Mouse (Mus musculus) CH12.LX (cell line): ENCODE measurements around the gene Gm20683. TPM values are rescaled to one million over a fixed set of nuclear protein-coding genes. Genes with fewer than 3 reads are reported as not detected.

Experiments
- DNase-seq: peaks from one replicate; pipeline ENCODE4 v3.0.0-alpha.2; 2013; ENCODE audit errors: extremely low read depth
- H3K27ac ChIP-seq: 2 replicates; pipeline ENCODE4 v1.5.1; 2012; ENCODE audit warnings: low read depth, mild to moderate bottlenecking, control low read depth, moderate library complexity; ENCODE audit not compliant: insufficient read depth
- H3K27me3 ChIP-seq: replicated peaks from 2 replicates; pipeline ENCODE3; 2012; ENCODE audit warnings: inconsistent platforms
- H3K36me3 ChIP-seq, 2 experiments: replicated peaks in 1 of 2; 2 replicates each; pipeline versions ENCODE3 to v1.6.1; 2012; ENCODE audit warnings: inconsistent platforms in 1 of 2, low read length in 1 of 2, mild to moderate bottlenecking in 1 of 2, mixed read lengths in 1 of 2, moderate library complexity in 1 of 2; ENCODE audit not compliant: control insufficient read depth in 1 of 2, insufficient read depth in 1 of 2
- H3K4me1 ChIP-seq, 2 experiments: 2 replicates each; pipeline ENCODE4 v1.6.1; 2012; ENCODE audit warnings: inconsistent platforms in 1 of 2, moderate library complexity in 1 of 2; ENCODE audit not compliant: insufficient read depth in 2 of 2, control insufficient read depth in 1 of 2
- H3K4me2 ChIP-seq: 2 replicates; pipeline ENCODE4 v1.6.1; 2012; ENCODE audit warnings: low read depth, mild to moderate bottlenecking, control low read depth; ENCODE audit not compliant: poor library complexity, insufficient read depth, severe bottlenecking
- H3K4me3 ChIP-seq, 3 experiments: fragments of 150-350 bp in 1 of 3; sonication (generic) in 1 of 3; replicated peaks in 1 of 3; 2 replicates each; pipeline versions ENCODE3 to v1.5.1; 2011 to 2012; ENCODE audit warnings: low read depth in 2 of 3, low read length in 2 of 3, mild to moderate bottlenecking in 2 of 3, moderate library complexity in 2 of 3, control low read depth in 1 of 3, improper control_type of control experiment in 1 of 3, inconsistent platforms in 1 of 3, mixed read lengths in 1 of 3; ENCODE audit not compliant: poor library complexity in 1 of 3
- H3K79me2 ChIP-seq: replicated peaks from 2 replicates; pipeline ENCODE4 v1.6.1; 2012; ENCODE audit warnings: mild to moderate bottlenecking, moderate library complexity; ENCODE audit not compliant: control insufficient read depth, poor library complexity, insufficient read depth, severe bottlenecking; ENCODE audit errors: extremely low read depth
- H3K9ac ChIP-seq: 2 replicates; pipeline ENCODE4 v1.6.1; 2012; ENCODE audit warnings: low read depth, mild to moderate bottlenecking, control low read depth, moderate library complexity; ENCODE audit not compliant: insufficient read depth
- H3K9me3 ChIP-seq: replicated peaks from 2 replicates; pipeline ENCODE3; 2012; ENCODE audit warnings: low read length, inconsistent platforms, mixed read lengths
- BHLHE40 ChIP-seq: IDR thresholded peaks from 2 replicates; pipeline ENCODE4 v1.6.1; 2011; ENCODE audit warnings: mild to moderate bottlenecking, low read depth, low read length, improper control_type of control experiment
- CHD2 ChIP-seq: IDR thresholded peaks from 2 replicates; pipeline ENCODE4 v1.6.1; 2011; ENCODE audit warnings: low read length, improper control_type of control experiment
- CTCF ChIP-seq, 2 experiments: IDR thresholded peaks in 1 of 2; conservative IDR thresholded peaks in 1 of 2; 2 replicates each; pipeline ENCODE4 v1.5.1; 2011 to 2012; ENCODE audit warnings: low read depth in 2 of 2, low read length in 2 of 2, improper control_type of control experiment in 1 of 2, inconsistent platforms in 1 of 2, mild to moderate bottlenecking in 1 of 2, moderate library complexity in 1 of 2
- E2F4 ChIP-seq: IDR thresholded peaks from 2 replicates; pipeline ENCODE4 v1.6.1; 2011; ENCODE audit warnings: low read depth, low read length, improper control_type of control experiment; ENCODE audit not compliant: insufficient replicate concordance
- ELF1 ChIP-seq: IDR thresholded peaks from 2 replicates; pipeline ENCODE4 v1.6.1; 2014; ENCODE audit warnings: low read depth, mild to moderate bottlenecking, inconsistent platforms, low read length, improper control_type of control experiment
- GABPA ChIP-seq: IDR thresholded peaks from 2 replicates; pipeline ENCODE4 v1.6.1; 2012; ENCODE audit warnings: low read depth, low read length, improper control_type of control experiment, inconsistent platforms; ENCODE audit not compliant: insufficient replicate concordance
- IRF4 ChIP-seq: IDR thresholded peaks from 2 replicates; pipeline ENCODE4 v1.6.1; 2014; ENCODE audit warnings: low read depth, mild to moderate bottlenecking, inconsistent platforms, low read length, improper control_type of control experiment
- MAFK ChIP-seq: IDR thresholded peaks from 2 replicates; pipeline ENCODE4 v1.6.1; 2011; ENCODE audit warnings: low read length, improper control_type of control experiment; ENCODE audit not compliant: insufficient replicate concordance
- MAZ ChIP-seq: IDR thresholded peaks from 2 replicates; pipeline ENCODE4 v1.6.1; 2012; ENCODE audit warnings: low read depth, mild to moderate bottlenecking, inconsistent platforms, low read length, improper control_type of control experiment, moderate library complexity
- MXI1 ChIP-seq: IDR thresholded peaks from 2 replicates; pipeline ENCODE4 v1.6.1; 2011; ENCODE audit warnings: mild to moderate bottlenecking, low read depth, low read length, improper control_type of control experiment
- PAX5 ChIP-seq: IDR thresholded peaks from 2 replicates; pipeline ENCODE4 v1.6.1; 2012; ENCODE audit warnings: low read length, inconsistent platforms, mixed read lengths
- RAD21 ChIP-seq: IDR thresholded peaks from 2 replicates; pipeline ENCODE4 v1.6.1; 2011; ENCODE audit warnings: low read depth, mild to moderate bottlenecking, low read length, improper control_type of control experiment, moderate library complexity
- RCOR1 ChIP-seq: conservative IDR thresholded peaks from 2 replicates; pipeline ENCODE4 v1.6.1; 2012; ENCODE audit warnings: low read depth, mild to moderate bottlenecking, inconsistent platforms, low read length, improper control_type of control experiment
- SIN3A ChIP-seq: IDR thresholded peaks from 2 replicates; pipeline ENCODE4 v1.6.1; 2012; ENCODE audit warnings: low read length, improper control_type of control experiment, inconsistent platforms
- SMC3 ChIP-seq: IDR thresholded peaks from 2 replicates; pipeline ENCODE4 v1.6.1; 2011; ENCODE audit warnings: low read depth, low read length, improper control_type of control experiment
- UBTF ChIP-seq: IDR thresholded peaks from 2 replicates; pipeline ENCODE4 v1.6.1; 2012; ENCODE audit warnings: low read depth, mild to moderate bottlenecking, inconsistent platforms, low read length, improper control_type of control experiment, moderate library complexity
- dilution Hi-C: fragments of 300-500 bp; cut with MboI; formaldehyde crosslinking; loops from 2 replicates; pipeline ENCODE4 v1.14.3; 2020; ENCODE audit warnings: low sequenced_read_pairs; ENCODE audit not compliant: extremely low pct_unique_long_range_greater_than_20kb, extremely low pct_ligation_motif_present
- in situ Hi-C: fragments of 300-500 bp; cut with MboI; formaldehyde crosslinking; loops from 3 replicates; pipeline ENCODE4 v1.14.3; 2019; ENCODE audit warnings: low sequenced_read_pairs, low pct_ligation_motif_present, low pct_unique_long_range_greater_than_20kb, mixed read lengths
- polyA plus RNA-seq: library from polyadenylated mRNA; unstranded; fragments of >175 nt; gene quantifications from 2 replicates; pipeline ENCODE4 v1.2.1, GENCODE M21; 2012; ENCODE audit warnings: low read depth; ENCODE audit not compliant: insufficient read length
- total RNA-seq, 2 experiments: library from RNA; depleted of rRNA; stranded (reverse); fragments of 300-350 nt in 1 of 2; fragments of >200 nt in 1 of 2; gene quantifications; 2 replicates each; pipeline ENCODE4 v1.2.3; 2012 to 2014

Gm20683 gene
- total and polyA plus RNA-seq, 3 experiments, result 1.3 to 4.8 (median 3.8) TPM

DNA sequence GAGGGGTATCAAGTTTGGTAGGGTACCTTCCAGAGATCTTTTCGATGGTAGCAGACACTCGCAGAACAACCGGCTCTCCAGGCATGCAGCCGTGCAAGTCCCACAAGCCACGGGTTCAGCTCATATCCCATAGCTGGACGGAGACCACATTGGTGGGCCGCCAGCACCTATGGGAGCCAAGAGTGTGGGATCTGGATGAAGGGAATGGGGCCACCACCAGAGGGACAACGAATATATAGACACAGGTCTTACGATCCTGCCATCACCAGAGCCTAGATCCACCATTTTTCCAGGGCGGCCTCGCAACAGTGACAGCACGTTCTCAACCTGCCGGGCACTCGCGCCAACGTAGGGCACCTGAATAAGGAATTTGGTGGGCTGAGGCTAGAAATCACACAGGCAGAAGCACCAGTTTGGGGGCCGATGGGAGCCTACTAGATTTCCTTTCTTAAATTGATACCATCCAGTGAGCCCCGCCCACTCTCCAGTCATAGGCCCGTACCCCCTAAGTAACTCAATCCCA is 50.2 kb downstream of the Gm20683 start:
- H3K9ac ChIP-seq, result peak overlapping the region; percentile 42
- dilution Hi-C loops (no loop called here), in situ Hi-C loops (loop anchor here (10.0 kb wide), 1 partner anchor 57 kb away; the partner anchor contains the start of gene Mslnl)
- peak overlapping the region; percentile 67 to 83 (median 76) for H3K4me3 ChIP-seq
- H3K79me2 ChIP-seq, result 0 out of 2 replicates have a peak, but pooled peaks cover 3% of the 10 kb centered on the region
- no peak overlapping the region for H3K27ac ChIP-seq
- H3K4me2 ChIP-seq, result peak overlapping the region; percentile 71
- DNase-seq, result no peak
- peaks cover 17 to 50% of the 10 kb centered on the region in 2 experiments for H3K36me3 ChIP-seq
- H3K27me3 ChIP-seq, result no peaks in the 10 kb centered on the region
- peaks cover 14 to 29% of the 10 kb centered on the region in 2 experiments for H3K4me1 ChIP-seq
- H3K9me3 ChIP-seq, result no peaks in the 10 kb centered on the region
- TF ChIP-seq UBTF (no peak), RCOR1 (no peak), SIN3A (no peak), MAZ (no peak)
- TF ChIP-seq, all 38 proteins: peak for 0

DNA sequence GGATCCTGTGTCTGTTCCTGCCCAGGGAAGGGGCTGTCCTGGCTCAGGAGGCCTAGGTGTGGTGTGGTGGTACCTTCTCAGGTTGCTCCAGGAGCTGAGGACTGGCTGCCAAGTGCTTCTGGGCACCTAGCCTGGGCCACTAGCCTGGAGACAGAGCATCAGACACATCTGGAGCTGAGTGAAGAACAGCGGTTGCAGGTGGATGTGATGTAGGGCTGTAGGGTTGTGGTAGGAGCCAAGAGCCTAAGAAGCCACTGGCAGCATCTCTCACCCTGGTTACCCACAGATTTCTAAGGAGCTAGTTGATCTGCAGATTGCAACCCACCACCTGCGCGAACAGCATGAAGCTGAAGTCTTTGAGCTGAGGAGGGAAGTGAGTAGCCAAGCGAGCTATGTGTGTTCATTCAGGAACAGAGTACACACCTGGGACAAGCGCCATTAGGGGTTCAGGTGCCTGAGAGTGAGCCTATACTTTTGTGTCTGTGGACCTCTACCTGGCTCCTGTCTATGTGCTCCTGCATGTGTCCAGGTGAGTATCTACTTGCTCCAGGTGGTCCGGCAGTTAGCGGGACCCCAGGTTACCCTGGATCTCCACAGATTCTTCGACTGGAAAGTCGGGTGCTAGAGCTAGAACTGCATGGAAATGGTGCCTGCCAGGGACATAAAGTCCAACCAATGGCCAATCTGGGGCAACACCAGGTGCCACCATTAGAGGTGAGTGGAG is 54.6 kb downstream of the Gm20683 start:
- no peak for DNase-seq
- Histone ChIP-seq H3K27ac (no peak overlapping the region), H3K9me3 (no peaks in the 10 kb centered on the region), H3K79me2 (0 out of 2 replicates have a peak, but pooled peaks cover 3% of the 10 kb centered on the region), H3K9ac (no peak overlapping the region), H3K4me2 (no peak overlapping the region), H3K4me1 (peaks cover 7 to 27% of the 10 kb centered on the region in 2 experiments), H3K36me3 (peaks cover 41 to 70% of the 10 kb centered on the region in 2 experiments), H3K4me3 (no peak overlapping the region), H3K27me3 (no peaks in the 10 kb centered on the region)
- dilution Hi-C loops, result no loop called here
- in situ Hi-C loops, result no loop called here
- TF ChIP-seq CHD2 (no peak), GABPA (no peak), PAX5 (no peak), BHLHE40 (no peak), ELF1 (no peak)

GRCm38 (mm10) chr17:25786280-25786679 is 55.3 kb downstream of the Gm20683 start, which contains the start of gene Ccdc78:
Gene Ccdc78 (plus strand): TSS chr17:25786580.
- Histone ChIP-seq H3K4me2 (peak within 1 kb of the TSS; percentile 52), H3K4me1 (peaks cover 7 to 25% of the 10 kb centered on the region in 2 experiments), H3K4me3 (peak within 1 kb of the TSS; percentile 65 to 81 (median 73)), H3K27ac (peak within 1 kb of the TSS; percentile 50; the same call in 1 of the 2 replicates), H3K36me3 (peaks cover 48 to 76% of the 10 kb centered on the region in 2 experiments), H3K79me2 (0 out of 2 replicates have a peak, but pooled peaks cover 3% of the 10 kb centered on the region), H3K9me3 (no peaks in the 10 kb centered on the region), H3K27me3 (no peaks in the 10 kb centered on the region), H3K9ac (no peak within 1 kb of the TSS; the same call in 1 of the 2 replicates)
- no peak for DNase-seq
- in situ Hi-C loops (no loop called here), dilution Hi-C loops (no loop called here)
- TF ChIP-seq IRF4 (no peak), CHD2 (no peak), RAD21 (no peak), MAFK (no peak), CTCF (conservative IDR thresholded peaks at IDR 0.05 in 1 of 2, IDR thresholded peaks at IDR 0.05 in 1 of 2; ENCODE audit: low read depth in 2 of 2, low read length in 2 of 2) (no peak), SMC3 (no peak), UBTF (no peak), MXI1 (no peak), E2F4 (no peak)
